Mouse (Mus musculus): Measurements from ENCODE around the gene Prdm2. TPM values are rescaled to one million over a fixed set of nuclear protein-coding genes. Genes with fewer than 3 reads are reported as not detected.
A peak's percentile ranks its signal among the peaks of the same experiment; 100 is the strongest.

The Prdm2 gene
- polyA plus RNA-seq, 1 experiment: 0.59 TPM

DNA sequence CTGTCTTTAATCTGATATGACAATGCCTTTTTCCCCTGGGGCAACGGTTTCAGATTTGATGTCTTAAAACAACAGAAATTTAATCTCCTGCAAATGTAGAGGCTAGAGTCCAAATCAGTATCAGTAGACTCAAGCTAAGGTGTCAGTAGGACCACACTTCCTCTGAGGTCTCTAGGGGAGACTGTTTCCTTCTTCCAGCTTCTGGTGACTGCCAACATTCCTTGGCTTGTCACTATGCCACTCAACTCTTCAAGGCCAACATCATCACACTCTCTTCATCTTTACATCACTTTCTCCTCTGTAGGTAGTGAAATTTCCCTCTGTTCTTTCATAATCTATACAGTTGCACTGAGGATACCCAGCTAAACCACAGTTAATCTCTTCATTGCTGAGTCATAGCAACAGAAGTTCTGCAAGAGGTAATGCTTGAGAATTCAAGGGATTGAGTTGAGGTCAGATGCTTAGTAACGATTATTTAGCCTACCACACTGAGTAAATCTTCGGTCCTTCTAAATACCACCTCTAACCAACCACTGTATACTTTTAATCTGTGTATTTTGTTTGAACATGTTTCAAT, 1.5 kb upstream of the Prdm2 start:
- peaks cover 24% of the 10 kb centered on the region for H3K4me1 ChIP-seq (ENCODE audit: control insufficient read depth)
- TF ChIP-seq TAL1 (IDR thresholded peaks at IDR 0.05; ENCODE audit: low read length): no peak
- TF ChIP-seq GATA1 (IDR thresholded peaks at IDR 0.05; ENCODE audit: low read length): no peak
- H3K36me3 ChIP-seq (ENCODE audit: control insufficient read depth): peaks cover 3% of the 10 kb centered on the region
- H3K4me3 ChIP-seq (replicated peaks): no peak overlapping the region
- H3K9me3 ChIP-seq (ENCODE audit: control insufficient read depth, low read length): no peaks in the 10 kb centered on the region
- H3K27me3 ChIP-seq (ENCODE audit: control insufficient read depth): peaks cover 6% of the 10 kb centered on the region

DNA sequence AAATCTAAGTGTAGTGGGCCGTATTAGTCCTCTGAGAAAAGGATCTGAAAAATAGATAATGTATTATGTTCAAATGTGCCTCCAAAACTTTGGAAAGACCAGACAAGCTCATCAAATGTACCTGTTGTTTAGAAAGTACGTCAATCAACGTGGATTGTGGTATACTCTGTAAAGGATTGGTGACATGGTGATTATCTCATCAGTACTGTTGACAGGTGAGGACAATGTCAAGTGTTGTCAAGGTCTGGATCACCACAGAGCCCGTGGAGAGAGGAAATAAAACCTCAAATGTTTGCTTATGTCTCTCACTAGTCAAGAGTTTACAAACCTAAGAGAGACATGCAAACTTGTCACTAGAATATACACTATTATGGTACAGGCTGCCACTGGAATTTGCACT, 776 bp upstream of the Prdm2 start:
- peaks cover 6% of the 10 kb centered on the region for H3K27me3 ChIP-seq (ENCODE audit: control insufficient read depth)

DNA sequence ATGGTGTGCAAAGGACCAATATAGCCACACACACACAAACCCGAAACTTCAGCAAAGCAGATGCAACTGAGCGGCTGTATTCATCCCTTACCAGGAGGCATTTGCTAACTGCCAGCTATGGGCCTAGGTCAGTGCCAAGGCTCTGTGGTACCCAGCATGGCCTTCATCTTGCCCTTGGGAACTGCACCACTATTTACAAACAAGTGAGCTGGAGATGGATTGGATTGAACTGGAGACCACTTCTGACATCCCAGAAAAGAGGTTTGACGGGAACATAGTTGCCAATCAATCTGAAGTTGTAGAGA, 332 bp upstream of the Prdm2 start:
- Histone ChIP-seq H3K27me3 (ENCODE audit: control insufficient read depth) (peaks cover 6% of the 10 kb centered on the region), H3K4me1 (ENCODE audit: control insufficient read depth) (peaks cover 24% of the 10 kb centered on the region), H3K9me3 (ENCODE audit: control insufficient read depth, low read length) (no peaks in the 10 kb centered on the region), H3K4me3 (replicated peaks) (peak overlapping the region; percentile 87), H3K36me3 (ENCODE audit: control insufficient read depth) (peaks cover 3% of the 10 kb centered on the region)
- TF ChIP-seq TAL1 (IDR thresholded peaks at IDR 0.05; ENCODE audit: low read length) (no peak), GATA1 (IDR thresholded peaks at IDR 0.05; ENCODE audit: low read length) (no peak)

More for the DNA sequence above, 776 bp upstream of the Prdm2 start:
- Histone ChIP-seq H3K9me3 (ENCODE audit: control insufficient read depth, low read length) (no peaks in the 10 kb centered on the region), H3K36me3 (ENCODE audit: control insufficient read depth) (peaks cover 3% of the 10 kb centered on the region), H3K4me3 (replicated peaks) (no peak overlapping the region), H3K4me1 (ENCODE audit: control insufficient read depth) (peaks cover 24% of the 10 kb centered on the region)
- TF ChIP-seq GATA1 (IDR thresholded peaks at IDR 0.05; ENCODE audit: low read length): no peak
- no peak for TF ChIP-seq TAL1 (IDR thresholded peaks at IDR 0.05; ENCODE audit: low read length)

DNA sequence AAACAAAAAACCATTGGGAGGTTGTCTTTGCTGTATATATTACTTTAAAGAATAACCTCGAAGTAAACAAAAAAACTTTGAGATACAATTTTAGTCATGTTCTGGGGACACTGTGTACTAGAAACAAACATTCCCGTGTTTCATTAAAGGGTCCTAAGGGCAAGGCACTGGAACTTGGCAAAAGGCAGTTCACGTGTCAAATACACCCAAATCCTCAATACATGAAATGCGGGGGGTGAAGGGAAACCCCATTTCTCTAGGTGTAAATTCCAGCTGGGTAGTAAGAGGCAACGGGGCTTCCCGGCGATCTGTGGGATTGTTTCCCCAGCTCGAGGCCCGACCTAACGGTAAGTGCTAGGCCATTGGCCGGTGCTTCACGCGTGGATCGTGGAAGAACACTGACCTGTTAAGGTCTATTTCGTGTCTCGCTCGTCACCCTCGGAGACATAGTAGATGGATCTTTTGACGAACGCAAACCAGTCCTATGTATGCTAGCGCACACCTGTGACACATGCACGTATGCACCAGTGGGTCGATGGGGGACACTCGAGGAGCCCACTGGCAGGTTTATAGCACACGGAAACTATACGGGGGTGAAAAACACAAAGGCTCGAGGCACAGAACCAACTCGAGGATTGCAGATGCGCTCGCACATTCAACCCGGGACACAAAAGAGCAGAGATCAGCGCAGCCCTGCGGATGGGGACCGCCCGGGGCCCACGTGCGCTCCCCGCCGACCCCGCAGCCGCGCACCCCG, 1.0 kb downstream of the Prdm2 start:
- Histone ChIP-seq H3K36me3 (ENCODE audit: control insufficient read depth) (peaks cover 3% of the 10 kb centered on the region), H3K9me3 (ENCODE audit: control insufficient read depth, low read length) (no peaks in the 10 kb centered on the region), H3K4me1 (ENCODE audit: control insufficient read depth) (peaks cover 24% of the 10 kb centered on the region), H3K27me3 (ENCODE audit: control insufficient read depth) (no peaks in the 10 kb centered on the region; the same call in 1 of the 2 replicates), H3K4me3 (replicated peaks) (peak overlapping the region; percentile 87)
- TF ChIP-seq GATA1 (IDR thresholded peaks at IDR 0.05; ENCODE audit: low read length) (no peak), TAL1 (IDR thresholded peaks at IDR 0.05; ENCODE audit: low read length) (no peak)

DNA sequence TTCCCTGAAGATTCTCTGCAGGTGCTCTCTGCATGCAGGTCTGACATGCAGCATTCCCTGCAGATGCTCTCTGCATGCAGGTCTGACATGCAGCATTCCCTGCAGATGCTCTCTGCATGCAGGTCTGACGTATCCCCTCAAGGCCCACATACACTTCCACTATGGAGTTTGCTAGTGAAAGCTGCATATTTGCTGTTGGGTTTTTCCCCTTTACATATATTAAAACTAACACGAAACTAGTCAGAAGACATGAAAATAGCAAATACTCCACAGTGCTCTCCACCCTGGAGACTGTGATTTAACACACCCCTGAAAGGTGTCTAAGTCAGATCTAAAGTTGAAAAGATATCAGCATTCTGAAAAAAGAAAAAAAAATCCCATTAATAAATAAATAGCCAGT, 2.8 kb downstream of the Prdm2 start:
- no peak overlapping the region for H3K4me3 ChIP-seq (replicated peaks)
- no peaks in the 10 kb centered on the region for H3K9me3 ChIP-seq (ENCODE audit: control insufficient read depth, low read length)
- peaks cover 24% of the 10 kb centered on the region for H3K4me1 ChIP-seq (ENCODE audit: control insufficient read depth)
- H3K27me3 ChIP-seq (ENCODE audit: control insufficient read depth): no peaks in the 10 kb centered on the region; the same call in 1 of the 2 replicates
- H3K36me3 ChIP-seq (ENCODE audit: control insufficient read depth): peaks cover 3% of the 10 kb centered on the region
- TF ChIP-seq GATA1 (IDR thresholded peaks at IDR 0.05; ENCODE audit: low read length) (no peak), TAL1 (IDR thresholded peaks at IDR 0.05; ENCODE audit: low read length) (no peak)

DNA sequence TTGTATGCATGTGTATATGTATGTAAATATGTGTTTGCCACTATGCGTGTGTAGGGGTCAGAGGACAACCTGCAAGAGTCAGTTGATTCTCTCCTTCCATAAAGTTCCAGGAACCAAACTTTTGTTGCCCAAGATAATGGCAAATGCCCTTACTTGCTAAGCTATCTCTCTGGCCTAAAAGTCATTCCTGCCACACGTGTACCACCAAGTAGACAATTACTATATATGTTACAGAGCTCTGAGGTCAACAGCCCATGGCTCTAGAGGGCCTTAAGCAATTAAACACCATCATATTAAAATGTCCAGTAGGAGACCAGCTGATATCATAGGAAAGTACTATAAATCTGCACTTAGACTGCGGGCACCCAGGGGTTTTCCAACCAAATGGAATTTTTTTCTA, 10.1 kb downstream of the Prdm2 start:
- Histone ChIP-seq H3K4me1 (ENCODE audit: control insufficient read depth) (peaks cover 38% of the 10 kb centered on the region), H3K36me3 (ENCODE audit: control insufficient read depth) (peaks cover 15% of the 10 kb centered on the region), H3K9me3 (ENCODE audit: control insufficient read depth, low read length) (peaks cover 11% of the 10 kb centered on the region), H3K4me3 (replicated peaks) (no peak overlapping the region), H3K27me3 (ENCODE audit: control insufficient read depth) (no peaks in the 10 kb centered on the region; the same call in 1 of the 2 replicates)
- no peak for TF ChIP-seq TAL1 (IDR thresholded peaks at IDR 0.05; ENCODE audit: low read length)
- TF ChIP-seq GATA1 (IDR thresholded peaks at IDR 0.05; ENCODE audit: low read length): no peak

DNA sequence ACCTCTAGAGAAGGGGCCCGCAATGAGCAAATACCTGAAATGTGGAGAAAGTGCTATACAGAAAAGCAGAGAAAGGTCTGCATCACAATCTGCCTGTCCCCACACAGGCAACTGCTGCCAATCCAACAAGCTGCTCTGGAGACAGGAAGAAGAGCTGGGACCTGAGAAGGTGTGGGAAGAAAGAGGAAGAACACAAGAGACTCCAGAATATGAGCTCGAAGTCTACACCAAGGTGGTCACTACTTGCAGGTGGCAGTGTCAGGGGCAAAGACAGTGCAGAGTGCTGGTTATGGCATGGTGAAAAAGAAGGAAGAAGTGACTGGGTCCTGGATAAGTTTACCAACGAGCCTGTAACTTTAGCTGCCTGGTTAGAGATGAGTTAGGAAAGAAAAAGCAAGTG, 14.4 kb downstream of the Prdm2 start:
- TF ChIP-seq GATA1 (IDR thresholded peaks at IDR 0.05; ENCODE audit: low read length) (no peak), TAL1 (IDR thresholded peaks at IDR 0.05; ENCODE audit: low read length) (no peak)
- Histone ChIP-seq H3K4me3 (replicated peaks) (no peak overlapping the region), H3K4me1 (ENCODE audit: control insufficient read depth) (peaks cover 48% of the 10 kb centered on the region), H3K27me3 (ENCODE audit: control insufficient read depth) (no peaks in the 10 kb centered on the region; the same call in 1 of the 2 replicates), H3K36me3 (ENCODE audit: control insufficient read depth) (peaks cover 3% of the 10 kb centered on the region), H3K9me3 (ENCODE audit: control insufficient read depth, low read length) (peaks cover 3% of the 10 kb centered on the region)

DNA sequence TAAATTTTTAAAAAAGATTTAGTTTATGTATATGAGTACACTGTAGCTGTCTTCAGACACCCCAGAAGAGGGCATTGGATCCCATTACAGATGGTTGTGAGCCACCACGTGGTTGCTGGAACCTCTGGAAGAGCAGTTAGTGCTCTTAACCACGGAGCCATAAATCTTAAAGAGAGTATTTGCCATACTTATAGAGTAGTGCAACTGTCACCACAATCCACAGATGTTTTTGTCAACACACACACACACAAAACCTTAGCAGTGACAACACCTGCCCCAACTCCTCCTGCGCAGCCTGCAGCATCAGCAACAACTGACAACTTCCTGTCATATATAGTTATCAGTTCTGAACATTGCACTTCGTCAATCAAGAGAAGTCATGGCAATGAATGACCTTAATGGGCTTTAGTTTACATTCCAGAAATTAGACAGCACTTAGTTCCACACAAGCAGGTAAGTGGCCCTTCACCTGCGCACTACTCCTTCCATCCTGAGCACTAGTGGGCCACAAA, 14.9 kb downstream of the Prdm2 start:
- H3K36me3 ChIP-seq (ENCODE audit: control insufficient read depth): no peaks in the 10 kb centered on the region; the same call in 1 of the 2 replicates
- no peaks in the 10 kb centered on the region for H3K27me3 ChIP-seq (ENCODE audit: control insufficient read depth)
- TF ChIP-seq GATA1 (IDR thresholded peaks at IDR 0.05; ENCODE audit: low read length) (no peak), TAL1 (IDR thresholded peaks at IDR 0.05; ENCODE audit: low read length) (no peak)
- no peak overlapping the region for H3K4me3 ChIP-seq (replicated peaks)
- H3K9me3 ChIP-seq (ENCODE audit: control insufficient read depth, low read length): no peaks in the 10 kb centered on the region
- peaks cover 44% of the 10 kb centered on the region for H3K4me1 ChIP-seq (ENCODE audit: control insufficient read depth)

DNA sequence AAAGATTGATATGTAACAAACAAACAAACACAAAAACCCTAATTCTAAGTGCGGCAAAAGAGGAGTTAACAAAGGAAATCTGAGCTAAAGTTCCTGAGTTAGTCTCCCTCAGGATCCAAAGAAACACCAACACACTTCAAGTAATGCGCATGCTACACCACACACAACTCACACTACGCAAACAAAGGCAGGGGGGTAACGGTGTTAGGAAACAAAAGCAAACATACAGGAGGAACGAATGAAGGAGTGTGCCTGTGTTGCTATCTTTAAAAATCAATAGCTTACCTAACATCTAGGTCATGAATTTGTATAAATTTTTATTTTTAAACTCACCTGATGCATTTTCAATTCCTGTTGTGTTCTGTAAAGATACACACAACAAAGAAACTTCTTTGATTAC, 18.5 kb downstream of the Prdm2 start:
- TF ChIP-seq GATA1 (IDR thresholded peaks at IDR 0.05; ENCODE audit: low read length) (no peak), TAL1 (IDR thresholded peaks at IDR 0.05; ENCODE audit: low read length) (no peak)
- Histone ChIP-seq H3K4me3 (replicated peaks) (no peak overlapping the region), H3K27me3 (ENCODE audit: control insufficient read depth) (no peaks in the 10 kb centered on the region), H3K9me3 (ENCODE audit: control insufficient read depth, low read length) (no peaks in the 10 kb centered on the region), H3K4me1 (ENCODE audit: control insufficient read depth) (peaks cover 20% of the 10 kb centered on the region), H3K36me3 (ENCODE audit: control insufficient read depth) (peaks cover 9% of the 10 kb centered on the region)
